Mouse (Mus musculus): ENCODE data around the gene Fam47c. TPM values are rescaled to one million over a fixed set of nuclear protein-coding genes. Genes with fewer than 3 reads are reported as not detected.

The Fam47c gene
- total RNA-seq (2021), result not detected
- long read RNA-seq, experiment 1, result 0 reads
- long read RNA-seq, experiment 2, result 0 reads

GRCm38 (mm10) chrX:78737463-78737862 is at the start of gene Fam47c:
TSS of gene Fam47c (plus strand) at chrX:78737763.
- Histone ChIP-seq H3K27ac (no peak within 1 kb of the TSS), H3K4me3 (no peak within 1 kb of the TSS)
- DNase-seq (ENCODE audit: low spot score in 2 of 2), result no peak
- no peak for TF ChIP-seq CTCF (conservative IDR thresholded peaks at IDR 0.05)

DNA sequence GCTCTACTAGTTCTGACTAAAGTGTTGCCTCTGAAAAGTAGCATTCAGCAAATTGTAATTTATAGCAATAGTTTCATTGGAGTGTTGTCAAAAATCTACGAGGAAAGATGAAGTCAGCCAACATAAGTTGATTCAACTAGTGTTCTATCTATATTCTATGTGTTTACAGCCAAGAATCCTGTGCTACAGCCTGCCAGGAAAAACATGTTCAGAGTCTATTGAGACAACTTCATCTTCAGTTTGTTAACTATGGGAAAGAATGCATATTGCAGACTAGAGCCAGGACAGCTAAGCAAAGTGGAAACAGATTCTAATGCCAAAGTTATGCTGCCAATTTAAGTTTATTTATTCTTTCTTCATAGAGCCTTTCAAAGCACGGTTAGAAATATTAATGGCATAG is 31.8 kb downstream of the Fam47c start:
- no peak for DNase-seq (ENCODE audit: low spot score in 2 of 2)
- no peak overlapping the region for H3K4me3 ChIP-seq
- no peak for TF ChIP-seq CTCF (conservative IDR thresholded peaks at IDR 0.05)
- H3K27ac ChIP-seq, result no peak overlapping the region

DNA sequence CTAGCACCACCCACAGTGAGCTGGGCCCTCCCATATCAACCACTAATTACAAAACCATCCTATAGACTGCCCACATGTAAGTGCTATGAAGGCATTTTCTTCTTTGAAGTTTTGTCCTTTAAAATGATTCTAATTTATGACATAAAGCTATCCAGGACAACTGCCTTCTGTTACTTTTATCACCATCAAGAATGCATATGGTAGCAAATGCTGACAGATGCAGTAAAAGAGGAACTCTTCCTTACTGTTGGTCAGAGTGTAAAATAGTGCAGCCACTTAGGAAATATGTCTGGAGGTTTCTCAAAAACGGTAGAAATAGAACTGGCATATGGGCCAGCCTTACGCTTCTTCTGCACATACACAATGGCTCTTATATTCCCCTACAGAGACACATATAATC is 39.5 kb downstream of the Fam47c start:
- DNase-seq (ENCODE audit: low spot score in 2 of 2), result no peak
- TF ChIP-seq CTCF (conservative IDR thresholded peaks at IDR 0.05), result no peak
- no peak overlapping the region for H3K4me3 ChIP-seq

More for the DNA sequence above, 39.5 kb downstream of the Fam47c start:
- H3K27ac ChIP-seq, result no peak overlapping the region

Other genes with a start within 250 kb of the Fam47c start
- 1 to 10 TPM; 4.1 to 5.1 TPM for gene Prrg1, start 153.9 kb upstream of the Fam47c start, total RNA-seq (2021)